Mouse (Mus musculus): ENCODE results near the gene Wdr83.

GRCm38 (mm10) chr8:85096196-85096595, 15.1 kb upstream of the Wdr83 start:
- TF ChIP-seq CTCF (IDR thresholded peaks at IDR 0.05; ENCODE audit: borderline replicate concordance, insufficient read depth, low read depth, low read length) = no peak
- no peak for TF ChIP-seq POLR2A (IDR thresholded peaks at IDR 0.05; ENCODE audit: borderline replicate concordance, insufficient read depth, low read length)
